Mouse (Mus musculus) lung, embryonic 14.5 days (tissue): ENCODE results near the gene Gm21988. TPM values are rescaled to one million over a fixed set of nuclear protein-coding genes. Genes with fewer than 3 reads are reported as not detected.

Experiments
- ATAC-seq: fragments of 200-750 bp; cut with Nextera tagmentation; 2 replicates; pipeline ENCODE4 v1.8.0; 2017; ENCODE audit warnings: mild to moderate bottlenecking, moderate TSS enrichment, moderate library complexity; ENCODE audit not compliant: insufficient read depth
- DNase-seq: peaks from one replicate; pipeline ENCODE4 v3.0.0-alpha.2; 2015
- H3K27ac ChIP-seq: fragments of 300-500 bp; sonication (generic); 2 replicates; pipeline ENCODE4 v1.5.1; 2014; ENCODE audit warnings: low read depth, mild to moderate bottlenecking, moderate library complexity
- H3K27me3 ChIP-seq: fragments of 300-500 bp; sonication (generic); 2 replicates; pipeline ENCODE4 v1.6.1; 2014; ENCODE audit warnings: low read length, control low read depth; ENCODE audit not compliant: insufficient read depth
- H3K36me3 ChIP-seq: fragments of 300-500 bp; sonication (generic); 2 replicates; pipeline ENCODE4 v1.6.1; 2014; ENCODE audit warnings: control low read depth; ENCODE audit not compliant: insufficient read depth
- H3K4me1 ChIP-seq: fragments of 300-500 bp; sonication (generic); 2 replicates; pipeline ENCODE4 v1.6.1; 2014; ENCODE audit warnings: antibody characterized with exemption, control low read depth; ENCODE audit not compliant: insufficient read depth
- H3K4me2 ChIP-seq: fragments of 300-500 bp; sonication (generic); 2 replicates; pipeline ENCODE4 v1.6.1; 2014; ENCODE audit warnings: mild to moderate bottlenecking
- H3K4me3 ChIP-seq: fragments of 300-500 bp; sonication (generic); 2 replicates; pipeline ENCODE4 v1.5.1; 2014; ENCODE audit warnings: low read depth, low read length
- H3K9ac ChIP-seq: fragments of 300-500 bp; sonication (generic); 2 replicates; pipeline ENCODE4 v1.6.1; 2014
- H3K9me3 ChIP-seq: fragments of 300-500 bp; sonication (generic); 2 replicates; pipeline ENCODE4 v1.6.1; 2016; ENCODE audit warnings: low read depth, low read length, control low read depth
- CTCF ChIP-seq: IDR thresholded peaks from 2 replicates; pipeline ENCODE4 v1.5.1; 2016; ENCODE audit warnings: antibody characterized with exemption, low read depth
- WGBS: fragments of 180-500 bp; shearing (Covaris S2); extraction: QIAGEN DNeasy Blood & Tissue Kit; methylation state at CpG from one replicate; pipeline ENCODE4 v1.1.7; 2014; 5-methylcytosine and 5-hydroxymethylcytosine counted together
- polyA plus RNA-seq: library from polyadenylated mRNA; unstranded; fragments of >200 nt; fragmentation: Nextera tagmentation; extraction: Ambion mirVana; gene quantifications from 2 replicates; pipeline ENCODE4 v1.2.1, GENCODE M21; 2014

The Gm21988 gene
- polyA plus RNA-seq, 1 experiment from 2014 or later, result 10.8 TPM

- H3K4me3 ChIP-seq, result no peak overlapping the region
- peaks cover 15% of the 10 kb centered on the region; the same call in 1 of the 2 replicates for H3K4me1 ChIP-seq
- no peak overlapping the region for H3K9ac ChIP-seq
- ATAC-seq (no peak), DNase-seq (no peak)
- H3K36me3 ChIP-seq, result no peaks in the 10 kb centered on the region
- no peak overlapping the region for H3K27ac ChIP-seq
- no peak overlapping the region for H3K4me2 ChIP-seq
- H3K27me3 ChIP-seq, result peaks cover 36% of the 10 kb centered on the region
- TF ChIP-seq CTCF, result no peak
- no peaks in the 10 kb centered on the region for H3K9me3 ChIP-seq
- 69% methylated on average over 4 of the region's 4 CpGs for WGBS
These were observed 21.6 kb downstream of the Gm21988 start for GRCm38 (mm10) chr11:70218039-70218438.

- no peak overlapping the region for H3K4me2 ChIP-seq
- peaks cover 36% of the 10 kb centered on the region for H3K27me3 ChIP-seq
- 0 out of 2 replicates have a peak, but pooled peaks cover 8% of the 10 kb centered on the region for H3K4me1 ChIP-seq
- TF ChIP-seq CTCF, result no peak
- no peak overlapping the region for H3K27ac ChIP-seq
- no peak for DNase-seq
- no peak overlapping the region for H3K4me3 ChIP-seq
- 66% methylated on average over 3 of the region's 3 CpGs for WGBS
- no peaks in the 10 kb centered on the region for H3K36me3 ChIP-seq
- ATAC-seq, result no peak
- H3K9ac ChIP-seq, result no peak overlapping the region
- H3K9me3 ChIP-seq, result no peaks in the 10 kb centered on the region
These were observed 23.5 kb downstream of the Gm21988 start for GRCm38 (mm10) chr11:70216103-70216502.

- no peak overlapping the region for H3K27ac ChIP-seq
- no peak overlapping the region for H3K4me2 ChIP-seq
- H3K4me1 ChIP-seq, result 0 out of 2 replicates have a peak, but pooled peaks cover 8% of the 10 kb centered on the region
- H3K9ac ChIP-seq, result no peak overlapping the region
- DNase-seq (no peak), ATAC-seq (no peak)
- H3K4me3 ChIP-seq, result no peak overlapping the region
- peaks cover 36% of the 10 kb centered on the region for H3K27me3 ChIP-seq
- TF ChIP-seq CTCF, result no peak
- WGBS, result 13% methylated on average over 22 of the region's 22 CpGs
- no peaks in the 10 kb centered on the region for H3K36me3 ChIP-seq
- no peaks in the 10 kb centered on the region for H3K9me3 ChIP-seq
These were observed 24.3 kb downstream of the Gm21988 start for GRCm38 (mm10) chr11:70215301-70215700.

- ATAC-seq, result no peak
- no peak for DNase-seq
- H3K4me2 ChIP-seq, result peak overlapping the region; percentile 61
- no peak overlapping the region for H3K27ac ChIP-seq
- H3K4me1 ChIP-seq, result 0 out of 2 replicates have a peak, but pooled peaks cover 8% of the 10 kb centered on the region
- no peaks in the 10 kb centered on the region for H3K36me3 ChIP-seq
- TF ChIP-seq CTCF, result no peak
- peaks cover 36% of the 10 kb centered on the region for H3K27me3 ChIP-seq
- no peaks in the 10 kb centered on the region for H3K9me3 ChIP-seq
- no peak overlapping the region for H3K9ac ChIP-seq
- 7% methylated on average over 18 of the region's 18 CpGs for WGBS
- H3K4me3 ChIP-seq, result peak overlapping the region; percentile 31; the same call in 1 of the 2 replicates
These were observed 24.8 kb downstream of the Gm21988 start for GRCm38 (mm10) chr11:70214856-70215209.

GRCm38 (mm10) chr11:70214191-70214855 is 25.3 kb downstream of the Gm21988 start:
- Histone ChIP-seq H3K9ac (peak overlapping the region; percentile 43), H3K27ac (no peak overlapping the region), H3K9me3 (no peaks in the 10 kb centered on the region), H3K36me3 (no peaks in the 10 kb centered on the region), H3K4me1 (0 out of 2 replicates have a peak, but pooled peaks cover 8% of the 10 kb centered on the region), H3K4me2 (peak overlapping the region; percentile 61), H3K27me3 (peaks cover 36% of the 10 kb centered on the region), H3K4me3 (peak overlapping the region; percentile 31)
- TF ChIP-seq CTCF, result no peak
- DNase-seq (no peak), ATAC-seq (peak; percentile 37; the same call in 1 of the 2 replicates)
- 2% methylated on average over 45 of the region's 46 CpGs for WGBS

- Histone ChIP-seq H3K4me3 (peak overlapping the region; percentile 31), H3K4me1 (0 out of 2 replicates have a peak, but pooled peaks cover 8% of the 10 kb centered on the region), H3K27me3 (peaks cover 36% of the 10 kb centered on the region), H3K4me2 (peak overlapping the region; percentile 61), H3K9ac (peak overlapping the region; percentile 43; the same call in 1 of the 2 replicates), H3K9me3 (no peaks in the 10 kb centered on the region), H3K27ac (no peak overlapping the region), H3K36me3 (no peaks in the 10 kb centered on the region)
- TF ChIP-seq CTCF, result no peak
- ATAC-seq (no peak), DNase-seq (no peak)
- WGBS, result 8% methylated on average over 26 of the region's 26 CpGs
These were observed 25.9 kb downstream of the Gm21988 start for GRCm38 (mm10) chr11:70213736-70214135.

- ATAC-seq (no peak), DNase-seq (peak; percentile 91)
- H3K4me2 ChIP-seq, result no peak overlapping the region
- no peak overlapping the region for H3K4me3 ChIP-seq
- WGBS, result 6% methylated on average over 9 of the region's 9 CpGs
- no peak overlapping the region for H3K9ac ChIP-seq
- H3K4me1 ChIP-seq, result 0 out of 2 replicates have a peak, but pooled peaks cover 8% of the 10 kb centered on the region
- peaks cover 36% of the 10 kb centered on the region for H3K27me3 ChIP-seq
- H3K36me3 ChIP-seq, result no peaks in the 10 kb centered on the region
- H3K27ac ChIP-seq, result no peak overlapping the region
- no peaks in the 10 kb centered on the region for H3K9me3 ChIP-seq
- TF ChIP-seq CTCF, result peak; percentile 77
These were observed 26.7 kb downstream of the Gm21988 start for GRCm38 (mm10) chr11:70212896-70213295.
